Mouse (Mus musculus) midbrain, embryonic 13.5 days (tissue): ENCODE measurements around the gene Lrrc4. TPM values are rescaled to one million over a fixed set of nuclear protein-coding genes. Genes with fewer than 3 reads are reported as not detected.
A peak's percentile ranks its signal among the peaks of the same experiment; 100 is the strongest.

Experiments
- ATAC-seq: fragments of 200-750 bp; cut with Nextera tagmentation; 2 replicates; pipeline ENCODE4 v1.8.0; 2017; ENCODE audit warnings: mild to moderate bottlenecking, moderate TSS enrichment, moderate library complexity
- H3K27ac ChIP-seq: fragments of 300-500 bp; sonication (generic); 2 replicates; pipeline ENCODE4 v1.5.1; 2015; ENCODE audit warnings: inconsistent platforms, mild to moderate bottlenecking, moderate library complexity
- H3K27me3 ChIP-seq: fragments of 300-500 bp; sonication (generic); 2 replicates; pipeline ENCODE4 v1.6.1; 2015; ENCODE audit warnings: mild to moderate bottlenecking, inconsistent platforms
- H3K36me3 ChIP-seq: fragments of 300-500 bp; sonication (generic); 2 replicates; pipeline ENCODE4 v1.6.1; 2015; ENCODE audit warnings: mild to moderate bottlenecking, inconsistent platforms
- H3K4me1 ChIP-seq: fragments of 300-500 bp; sonication (generic); replicated peaks from 2 replicates; pipeline ENCODE4 v1.6.1; 2015; ENCODE audit warnings: inconsistent platforms
- H3K4me2 ChIP-seq: fragments of 300-500 bp; sonication (generic); replicated peaks from 2 replicates; pipeline ENCODE4 v1.6.1; 2015; ENCODE audit warnings: moderate library complexity, mild to moderate bottlenecking, inconsistent platforms
- H3K4me3 ChIP-seq: fragments of 300-500 bp; sonication (generic); replicated peaks from 2 replicates; pipeline ENCODE4 v1.5.1; 2015; ENCODE audit warnings: mild to moderate bottlenecking, inconsistent platforms
- H3K9ac ChIP-seq: fragments of 300-500 bp; sonication (generic); replicated peaks from 2 replicates; pipeline ENCODE4 v1.6.1; 2015; ENCODE audit warnings: mild to moderate bottlenecking, inconsistent platforms
- H3K9me3 ChIP-seq: fragments of 300-500 bp; sonication (generic); 2 replicates; pipeline ENCODE4 v1.6.1; 2016; ENCODE audit warnings: mild to moderate bottlenecking, inconsistent platforms
- WGBS: fragments of 180-500 bp; shearing (Covaris S2); methylation state at CpG from one replicate; pipeline ENCODE4 v1.1.7; 2015; 5-methylcytosine and 5-hydroxymethylcytosine counted together
- polyA plus RNA-seq: library from polyadenylated mRNA; unstranded; fragments of >200 nt; fragmentation: Nextera tagmentation; extraction: Ambion mirVana; gene quantifications from 2 replicates; pipeline ENCODE4 v1.2.1, GENCODE M21; 2015

The Lrrc4 gene
- polyA plus RNA-seq, 1 experiment from 2014 or later: 5.3 TPM

DNA sequence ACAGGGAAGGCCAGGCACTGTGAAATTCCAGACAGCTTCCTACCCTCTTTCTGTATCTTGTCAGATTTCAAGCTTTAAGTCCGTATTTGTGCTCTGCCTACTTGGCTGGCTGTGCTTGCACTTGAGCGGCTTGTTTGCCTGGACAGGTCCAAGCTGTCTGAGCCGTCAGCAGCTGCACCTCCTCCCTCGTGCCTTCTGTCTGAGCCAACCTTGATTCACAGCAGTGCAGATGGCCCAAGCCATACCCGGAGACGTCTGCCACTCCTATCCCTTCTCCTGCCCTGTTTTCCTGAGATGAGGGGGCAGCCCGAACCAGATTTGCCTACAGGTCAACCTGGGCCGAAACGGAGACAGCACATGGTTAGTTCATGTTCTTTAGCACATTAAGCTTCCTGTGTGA, 14.5 kb downstream of the Lrrc4 start:
- Histone ChIP-seq H3K4me2 (no peak overlapping the region), H3K4me3 (no peak overlapping the region), H3K27me3 (no peaks in the 10 kb centered on the region), H3K36me3 (peaks cover 36% of the 10 kb centered on the region), H3K9me3 (no peaks in the 10 kb centered on the region), H3K4me1 (peaks cover 32% of the 10 kb centered on the region), H3K27ac (no peak overlapping the region), H3K9ac (no peak overlapping the region)
- no peak for ATAC-seq
- WGBS: 82% methylated on average over 9 of the region's 9 CpGs

DNA sequence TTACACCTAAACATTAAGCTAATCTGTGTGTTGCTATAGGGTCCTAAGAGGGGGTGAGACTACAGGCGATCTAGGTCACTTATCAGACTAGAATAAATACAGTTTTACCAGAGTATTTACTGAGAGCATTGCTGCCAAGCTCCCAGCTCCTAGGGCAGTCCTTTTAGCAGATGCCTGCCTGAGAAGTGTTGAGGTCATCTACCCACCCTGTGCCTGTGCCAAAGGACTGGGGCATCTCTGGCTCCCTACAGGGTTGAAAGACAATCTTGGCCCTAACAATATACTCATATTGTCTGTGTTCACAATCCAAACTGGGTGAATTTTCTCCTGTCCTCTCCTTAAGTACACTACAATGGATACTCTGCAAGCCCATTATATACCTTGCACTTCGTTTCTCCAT, 16.7 kb downstream of the Lrrc4 start:
- Histone ChIP-seq H3K9me3 (no peaks in the 10 kb centered on the region), H3K9ac (no peak overlapping the region), H3K27ac (no peak overlapping the region), H3K36me3 (peaks cover 35% of the 10 kb centered on the region), H3K4me2 (no peak overlapping the region), H3K4me1 (peaks cover 23% of the 10 kb centered on the region), H3K27me3 (no peaks in the 10 kb centered on the region), H3K4me3 (no peak overlapping the region)
- WGBS: 82% methylated on average over 2 of the region's 2 CpGs
- ATAC-seq: no peak

DNA sequence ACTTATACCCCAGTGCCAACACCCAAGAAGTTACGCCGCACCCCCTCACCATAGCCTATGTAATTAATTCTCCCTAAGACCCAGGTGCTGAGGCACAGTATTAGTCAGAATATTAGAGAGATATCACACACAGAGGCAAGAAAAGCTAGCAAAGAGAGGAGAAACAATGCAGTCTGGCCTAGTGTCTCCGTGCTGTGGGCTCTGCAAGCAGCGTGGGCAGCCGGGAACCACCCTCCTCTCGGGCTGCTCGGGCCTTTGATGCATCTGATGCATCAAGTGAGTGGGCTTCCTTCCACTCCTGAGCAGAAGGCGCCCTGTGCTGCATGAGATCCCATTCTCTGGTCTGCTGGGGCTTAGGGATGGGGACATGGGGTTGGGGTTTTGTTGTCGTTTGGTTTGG, 18.5 kb downstream of the Lrrc4 start:
- Histone ChIP-seq H3K36me3 (peaks cover 30% of the 10 kb centered on the region), H3K9ac (no peak overlapping the region), H3K4me3 (no peak overlapping the region), H3K27ac (no peak overlapping the region), H3K4me1 (peaks cover 13% of the 10 kb centered on the region), H3K9me3 (no peaks in the 10 kb centered on the region), H3K4me2 (no peak overlapping the region), H3K27me3 (no peaks in the 10 kb centered on the region)
- 85% methylated on average over 9 of the region's 9 CpGs for WGBS
- no peak for ATAC-seq

DNA sequence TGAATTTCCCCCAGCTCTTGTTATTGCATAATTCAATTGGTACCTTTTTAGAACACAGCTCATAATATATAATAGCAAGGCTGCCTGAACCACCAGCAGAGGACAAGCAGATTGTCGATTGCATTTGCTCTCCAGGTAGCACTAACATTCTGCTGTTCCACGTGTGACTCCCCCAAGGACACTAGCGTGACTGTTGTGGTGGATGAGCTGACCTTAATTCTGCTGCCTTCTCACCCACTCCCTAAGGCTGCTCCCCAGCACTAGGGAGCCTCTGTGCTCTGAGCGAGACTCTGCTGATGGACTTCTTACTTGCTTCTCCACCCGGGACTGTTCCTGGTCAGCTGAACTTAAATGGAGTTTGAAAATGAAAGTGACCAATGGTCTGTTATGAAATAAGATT, 26.8 kb downstream of the Lrrc4 start:
- Histone ChIP-seq H3K27ac (no peak overlapping the region), H3K4me1 (no peaks in the 10 kb centered on the region), H3K4me2 (no peak overlapping the region), H3K36me3 (peaks cover 6% of the 10 kb centered on the region; the same call in 1 of the 2 replicates), H3K27me3 (no peaks in the 10 kb centered on the region), H3K9ac (no peak overlapping the region), H3K4me3 (no peak overlapping the region), H3K9me3 (no peaks in the 10 kb centered on the region)
- 92% methylated on average over 5 of the region's 5 CpGs for WGBS
- ATAC-seq: no peak

DNA sequence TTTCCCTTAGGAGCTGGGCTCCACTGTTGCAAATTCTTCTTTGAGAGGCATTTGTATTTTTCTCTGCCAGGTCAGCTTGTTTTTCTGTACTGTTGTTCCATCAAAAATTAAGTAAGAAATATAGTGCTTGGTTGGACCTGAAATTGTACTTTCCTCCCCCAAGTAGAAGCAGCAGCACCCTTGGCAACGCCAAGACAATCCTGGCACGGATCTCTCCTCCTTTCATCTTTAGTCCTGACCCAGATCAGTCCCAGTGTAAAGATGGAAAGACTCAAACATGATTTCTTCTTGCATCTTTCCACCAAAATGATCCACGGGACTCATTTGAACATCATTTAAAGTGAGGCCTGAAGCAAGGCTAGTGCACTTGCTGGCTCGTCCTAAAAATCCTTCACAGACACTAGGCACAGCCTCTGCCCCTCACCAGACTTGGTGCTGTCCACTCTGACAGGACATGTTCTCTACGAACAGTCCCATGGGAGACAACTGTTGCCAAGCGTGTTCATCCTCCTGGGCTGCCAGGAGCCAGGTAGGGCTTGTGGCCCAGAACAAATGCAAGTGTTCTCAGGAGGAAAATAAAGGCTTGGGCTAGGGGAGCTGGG, 27.8 kb downstream of the Lrrc4 start:
- Histone ChIP-seq H3K27me3 (no peaks in the 10 kb centered on the region), H3K4me1 (no peaks in the 10 kb centered on the region), H3K4me2 (no peak overlapping the region), H3K4me3 (no peak overlapping the region), H3K36me3 (peaks cover 2% of the 10 kb centered on the region; the same call in 1 of the 2 replicates), H3K9me3 (no peaks in the 10 kb centered on the region), H3K9ac (no peak overlapping the region), H3K27ac (no peak overlapping the region)
- ATAC-seq: no peak
- 95% methylated on average over 6 of the region's 6 CpGs for WGBS

DNA sequence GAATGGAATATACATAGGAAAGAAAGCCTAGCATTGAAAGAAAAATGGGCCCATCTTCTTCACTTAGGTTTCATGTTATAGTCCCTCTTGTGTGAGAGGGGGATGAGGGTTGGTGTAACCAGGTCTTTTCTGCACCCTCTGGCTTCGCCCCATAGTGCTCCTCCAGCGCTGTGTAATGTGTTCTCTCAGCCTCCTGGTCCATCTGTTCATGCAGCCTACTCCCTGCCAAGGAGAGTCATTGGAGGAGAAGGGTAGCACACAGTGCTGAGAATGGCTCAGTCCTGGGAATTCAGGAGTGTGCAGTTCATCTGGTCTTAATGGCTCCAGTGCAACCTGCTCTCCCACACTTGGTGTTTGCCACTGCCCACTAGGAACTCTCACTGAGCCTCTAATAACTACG, 30.6 kb downstream of the Lrrc4 start:
- H3K4me1 ChIP-seq: peaks cover 6% of the 10 kb centered on the region
- H3K9me3 ChIP-seq: no peaks in the 10 kb centered on the region
- no peak overlapping the region for H3K9ac ChIP-seq
- H3K27ac ChIP-seq: no peak overlapping the region
- H3K27me3 ChIP-seq: no peaks in the 10 kb centered on the region
- H3K4me2 ChIP-seq: no peak overlapping the region
- no peak for ATAC-seq
- H3K36me3 ChIP-seq: no peaks in the 10 kb centered on the region
- no peak overlapping the region for H3K4me3 ChIP-seq
- WGBS: 92% methylated on average over 3 of the region's 3 CpGs

DNA sequence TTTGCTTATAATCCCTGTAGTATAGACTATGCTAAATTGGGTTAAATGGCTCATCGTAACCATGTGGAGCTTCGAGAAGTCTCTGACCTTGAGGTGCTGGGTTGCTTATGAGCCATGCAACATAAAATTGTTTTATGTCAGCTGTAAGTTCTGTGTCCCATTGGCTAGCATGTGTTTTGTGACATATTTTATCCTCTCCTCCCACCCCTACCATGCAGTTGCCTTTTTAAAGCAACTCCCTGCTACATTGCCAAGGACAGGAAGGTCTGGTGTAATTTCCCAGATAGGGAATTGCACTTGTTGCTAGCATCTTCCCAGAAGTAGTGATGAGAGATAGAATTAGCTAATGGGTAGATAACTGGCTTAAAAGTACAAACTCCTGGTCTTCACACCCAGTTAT, 31.7 kb downstream of the Lrrc4 start:
- H3K4me2 ChIP-seq: no peak overlapping the region

DNA sequence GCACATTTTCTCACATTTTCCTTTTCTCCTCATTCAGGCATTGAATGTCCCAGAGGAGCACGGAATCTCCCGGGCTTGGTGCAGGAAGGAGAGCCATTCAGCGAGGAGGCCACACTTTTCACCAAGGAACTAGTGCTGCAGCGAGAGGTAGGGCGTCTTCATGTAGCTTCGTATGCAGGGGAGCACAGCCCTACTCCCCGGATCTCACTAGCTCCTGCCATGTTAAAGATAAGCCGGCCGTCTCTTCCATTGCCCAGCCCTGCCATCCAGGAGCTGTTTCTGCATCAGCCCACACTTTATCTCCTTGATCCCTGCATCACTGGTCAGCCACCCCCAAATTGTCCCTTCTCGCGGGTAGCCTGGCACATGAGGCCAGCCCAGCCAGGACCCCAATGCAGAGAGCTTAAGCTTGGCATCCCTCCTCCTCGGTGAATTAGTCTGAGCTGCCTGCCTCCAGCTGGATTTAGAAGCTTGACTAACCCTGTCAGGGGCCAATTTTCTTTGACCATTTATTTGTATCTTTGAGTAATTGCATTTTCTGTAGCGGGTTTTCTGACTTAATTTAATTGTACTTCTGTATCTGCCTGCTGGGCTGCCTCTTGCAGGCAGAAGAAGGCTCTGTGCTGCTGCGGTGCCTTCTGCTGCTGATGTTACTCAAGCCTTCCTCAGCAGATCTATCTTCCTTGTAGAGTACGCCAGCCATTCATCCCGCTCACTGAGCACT, 35.6 kb downstream of the Lrrc4 start:
- 76% methylated on average over 16 of the region's 16 CpGs for WGBS
- Histone ChIP-seq H3K36me3 (no peaks in the 10 kb centered on the region), H3K27ac (peak overlapping the region; percentile 62), H3K27me3 (no peaks in the 10 kb centered on the region), H3K4me1 (peaks cover 23% of the 10 kb centered on the region), H3K9me3 (no peaks in the 10 kb centered on the region), H3K9ac (no peak overlapping the region; the same call in 1 of the 2 replicates), H3K4me2 (0 out of 2 replicates have a peak overlapping the region, but pooled peaks have one; percentile 6), H3K4me3 (no peak overlapping the region)
- ATAC-seq: peak; percentile 63

More for the DNA sequence above, 31.7 kb downstream of the Lrrc4 start:
- no peak overlapping the region for H3K9ac ChIP-seq
- no peak overlapping the region for H3K27ac ChIP-seq
- H3K9me3 ChIP-seq: no peaks in the 10 kb centered on the region
- WGBS: 95% methylated on average over 2 of the region's 2 CpGs
- H3K4me3 ChIP-seq: no peak overlapping the region
- ATAC-seq: no peak
- H3K36me3 ChIP-seq: no peaks in the 10 kb centered on the region
- peaks cover 17% of the 10 kb centered on the region for H3K4me1 ChIP-seq
- no peaks in the 10 kb centered on the region for H3K27me3 ChIP-seq

DNA sequence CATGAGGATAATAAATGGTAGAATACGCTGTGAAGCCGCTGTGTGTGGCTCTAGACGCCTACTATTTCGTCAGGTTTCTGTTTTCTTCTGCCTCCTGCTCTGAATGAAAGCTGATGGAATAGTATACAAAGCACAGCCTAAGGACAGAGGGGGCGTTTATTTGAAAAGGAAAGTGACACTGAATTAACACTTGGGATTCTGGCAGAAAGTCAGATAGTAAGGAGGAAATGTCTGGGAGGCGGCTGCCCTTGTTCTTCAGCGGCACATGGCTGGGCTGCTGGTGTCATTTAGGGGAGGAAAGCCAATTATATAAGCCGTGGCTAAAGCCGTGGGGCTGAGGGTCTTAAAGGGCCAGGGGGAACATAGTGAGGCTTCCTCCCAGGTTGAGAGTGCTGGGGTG, 36.2 kb downstream of the Lrrc4 start:
- ATAC-seq: peak; percentile 79
- H3K4me1 ChIP-seq: peaks cover 27% of the 10 kb centered on the region
- H3K4me2 ChIP-seq: 0 out of 2 replicates have a peak overlapping the region, but pooled peaks have one; percentile 6
- no peaks in the 10 kb centered on the region for H3K27me3 ChIP-seq
- no peak overlapping the region for H3K4me3 ChIP-seq
- no peaks in the 10 kb centered on the region for H3K9me3 ChIP-seq
- no peaks in the 10 kb centered on the region for H3K36me3 ChIP-seq
- peak overlapping the region; percentile 62 for H3K27ac ChIP-seq
- H3K9ac ChIP-seq: no peak overlapping the region; the same call in 1 of the 2 replicates
- WGBS: 21% methylated on average over 9 of the region's 9 CpGs

DNA sequence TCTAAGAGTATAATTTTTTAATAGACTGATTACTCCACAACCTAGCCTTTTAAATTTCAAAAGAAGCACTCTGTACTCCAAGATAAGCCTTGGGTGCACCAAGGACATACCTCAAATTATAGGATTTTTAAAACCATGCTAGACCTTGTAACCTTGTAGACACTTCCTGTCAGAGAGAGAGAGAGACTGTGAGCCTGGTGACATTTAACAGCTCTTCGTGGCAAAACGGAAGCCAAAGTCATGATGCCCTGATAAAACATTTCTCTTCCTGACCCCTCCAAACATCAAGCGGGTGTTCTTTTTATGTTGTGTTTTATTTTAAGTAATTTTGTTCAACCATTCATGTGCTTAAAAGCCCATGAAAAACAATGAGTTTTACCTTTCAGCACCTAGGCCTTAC, 39.7 kb downstream of the Lrrc4 start:
- no peak overlapping the region for H3K4me3 ChIP-seq
- peaks cover 39% of the 10 kb centered on the region for H3K4me1 ChIP-seq
- H3K9ac ChIP-seq: no peak overlapping the region
- no peak for ATAC-seq
- no peaks in the 10 kb centered on the region for H3K36me3 ChIP-seq
- H3K27ac ChIP-seq: no peak overlapping the region
- H3K4me2 ChIP-seq: no peak overlapping the region
- no peaks in the 10 kb centered on the region for H3K9me3 ChIP-seq
- WGBS: 89% methylated on average over 3 of the region's 3 CpGs
- no peaks in the 10 kb centered on the region for H3K27me3 ChIP-seq

DNA sequence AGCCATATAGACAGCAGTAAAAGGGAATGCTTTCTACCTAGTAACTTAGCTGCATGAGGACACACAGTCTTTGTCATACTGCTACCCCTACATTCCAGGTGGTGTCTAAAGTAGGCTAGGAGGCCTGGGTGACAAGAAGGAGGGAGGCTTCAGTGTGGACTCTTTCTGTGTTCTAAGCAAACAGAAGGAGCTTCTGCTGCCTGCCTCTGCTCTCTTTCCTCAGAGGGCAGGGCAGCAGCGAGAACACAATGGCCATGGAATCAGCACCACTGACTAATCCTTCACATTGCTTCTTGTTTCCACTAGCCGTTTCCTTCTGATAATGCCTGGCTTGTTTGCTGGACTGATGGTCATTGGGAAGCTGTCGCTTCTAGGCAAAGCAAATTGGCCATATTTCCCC, 40.4 kb downstream of the Lrrc4 start:
- WGBS: 24% methylated on average over 3 of the region's 3 CpGs
- no peak overlapping the region for H3K4me2 ChIP-seq
- no peaks in the 10 kb centered on the region for H3K9me3 ChIP-seq

DNA sequence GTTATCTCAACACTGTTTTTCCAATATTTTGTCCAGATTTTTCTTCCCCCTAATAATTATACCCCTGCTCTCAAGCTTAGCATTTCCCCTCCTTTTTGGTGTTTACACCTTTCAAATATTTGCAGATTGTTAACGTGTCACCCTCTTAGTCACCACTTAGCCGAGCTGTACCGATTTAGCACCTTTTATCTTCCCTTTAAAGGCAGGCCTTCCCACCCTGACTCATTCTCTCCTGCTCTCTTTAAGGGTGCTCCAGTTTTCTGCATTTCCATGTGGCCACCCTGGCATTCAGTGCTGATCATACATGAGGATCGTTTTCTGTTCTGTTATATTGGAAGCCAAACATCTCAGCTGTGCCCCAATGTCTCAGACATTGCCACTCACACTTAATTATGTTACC, 41.9 kb downstream of the Lrrc4 start:
- H3K36me3 ChIP-seq: no peaks in the 10 kb centered on the region
- no peaks in the 10 kb centered on the region for H3K9me3 ChIP-seq
- no peak overlapping the region for H3K4me3 ChIP-seq
- no peaks in the 10 kb centered on the region for H3K27me3 ChIP-seq
- no peak overlapping the region for H3K27ac ChIP-seq
- 81% methylated on average over 4 of the region's 4 CpGs for WGBS
- ATAC-seq: no peak
- peaks cover 22% of the 10 kb centered on the region for H3K4me1 ChIP-seq
- H3K9ac ChIP-seq: no peak overlapping the region
- H3K4me2 ChIP-seq: no peak overlapping the region

More for the DNA sequence above, 40.4 kb downstream of the Lrrc4 start:
- Histone ChIP-seq H3K27me3 (no peaks in the 10 kb centered on the region), H3K4me3 (no peak overlapping the region), H3K4me1 (peaks cover 35% of the 10 kb centered on the region), H3K27ac (0 out of 2 replicates have a peak overlapping the region, but pooled peaks have one; percentile 25), H3K36me3 (no peaks in the 10 kb centered on the region), H3K9ac (no peak overlapping the region)
- no peak for ATAC-seq
